Mouse (Mus musculus) MEL (cell line): ENCODE data around the gene Phlda2. TPM values are rescaled to one million over a fixed set of nuclear protein-coding genes. Genes with fewer than 3 reads are reported as not detected.
A peak's percentile ranks its signal among the peaks of the same experiment; 100 is the strongest.

Experiments
- DNase-seq: peaks from one replicate; pipeline ENCODE4 v3.0.0; 2011; ENCODE audit warnings: low read depth, low spot score
- H3K27ac ChIP-seq: 2 replicates; pipeline ENCODE4 v1.5.1; 2012; ENCODE audit warnings: low read depth, mild to moderate bottlenecking, control low read depth, low read length, moderate library complexity; ENCODE audit not compliant: control insufficient read depth
- H3K27me3 ChIP-seq, 2 experiments: fragments of 150-350 bp in 1 of 2; sonication (generic) in 1 of 2; 2 replicates each; pipeline ENCODE4 v1.6.1; 2012; ENCODE audit warnings: low read length in 2 of 2, mild to moderate bottlenecking in 2 of 2, improper control_type of control experiment in 1 of 2, moderate library complexity in 1 of 2; ENCODE audit not compliant: insufficient read depth in 2 of 2, control insufficient read depth in 1 of 2
- H3K36me3 ChIP-seq, 2 experiments: 2 replicates each; pipeline ENCODE4 v1.6.1; 2012 to 2014; ENCODE audit warnings: low read length in 2 of 2, improper control_type of control experiment in 1 of 2, inconsistent platforms in 1 of 2, mild to moderate bottlenecking in 1 of 2; ENCODE audit not compliant: insufficient read depth in 2 of 2, control insufficient read depth in 1 of 2
- H3K4me1 ChIP-seq, 2 experiments: fragments of 150-350 bp in 1 of 2; sonication (generic) in 1 of 2; 2 replicates each; pipeline ENCODE4 v1.6.1; 2012; ENCODE audit warnings: low read length in 2 of 2, improper control_type of control experiment in 1 of 2, mild to moderate bottlenecking in 1 of 2; ENCODE audit not compliant: insufficient read depth in 2 of 2, control insufficient read depth in 1 of 2
- H3K4me3 ChIP-seq, 2 experiments: fragments of 150-350 bp in 1 of 2; sonication (generic) in 1 of 2; 2 replicates each; pipeline ENCODE4 v1.5.1; 2012; ENCODE audit warnings: low read depth in 2 of 2, low read length in 2 of 2, mild to moderate bottlenecking in 2 of 2, moderate library complexity in 2 of 2, control low read depth in 1 of 2, improper control_type of control experiment in 1 of 2; ENCODE audit not compliant: control insufficient read depth in 1 of 2, insufficient read depth in 1 of 2
- H3K79me2 ChIP-seq: 2 replicates; pipeline ENCODE4 v1.6.1; 2012; ENCODE audit warnings: mild to moderate bottlenecking, low read length, moderate library complexity; ENCODE audit not compliant: control insufficient read depth, poor library complexity, insufficient read depth
- H3K9ac ChIP-seq: 2 replicates; pipeline ENCODE4 v1.6.1; 2012; ENCODE audit warnings: low read depth, mild to moderate bottlenecking, control low read depth, low read length, moderate library complexity; ENCODE audit not compliant: control insufficient read depth, poor library complexity, severe bottlenecking
- H3K9me3 ChIP-seq: fragments of 150-350 bp; sonication (generic); replicated peaks from 2 replicates; pipeline ENCODE4 v1.6.1; 2012; ENCODE audit warnings: mild to moderate bottlenecking, low read length, improper control_type of control experiment, moderate library complexity; ENCODE audit not compliant: insufficient read depth
- CHD1 ChIP-seq: IDR thresholded peaks from 2 replicates; pipeline ENCODE4 v1.6.1; 2012; ENCODE audit warnings: low read depth, mild to moderate bottlenecking, inconsistent platforms, low read length, improper control_type of control experiment
- E2F4 ChIP-seq: IDR thresholded peaks from 2 replicates; pipeline ENCODE4 v1.6.1; 2011; ENCODE audit warnings: low read depth, low read length, improper control_type of control experiment, borderline replicate concordance
- ELF1 ChIP-seq: IDR thresholded peaks from 2 replicates; pipeline ENCODE4 v1.6.1; 2014; ENCODE audit warnings: low read depth, mild to moderate bottlenecking, inconsistent platforms, low read length, improper control_type of control experiment, moderate library complexity
- EP300 ChIP-seq, 2 experiments: IDR thresholded peaks; 2 replicates each; pipeline ENCODE4 v1.6.1; 2011; ENCODE audit warnings: improper control_type of control experiment in 2 of 2, low read length in 2 of 2, low read depth in 1 of 2, mild to moderate bottlenecking in 1 of 2
- ETS1 ChIP-seq: IDR thresholded peaks from 2 replicates; pipeline ENCODE4 v1.6.1; 2012; ENCODE audit warnings: low read depth, mild to moderate bottlenecking, inconsistent platforms, low read length, improper control_type of control experiment, moderate library complexity
- GATA1 ChIP-seq: IDR thresholded peaks from 2 replicates; pipeline ENCODE4 v1.6.1; 2011; ENCODE audit warnings: low read depth, low read length, improper control_type of control experiment
- HCFC1 ChIP-seq: IDR thresholded peaks from 2 replicates; pipeline ENCODE4 v1.6.1; 2012; ENCODE audit warnings: low read depth, mild to moderate bottlenecking, inconsistent platforms, low read length, improper control_type of control experiment, moderate library complexity
- KAT2A ChIP-seq: conservative IDR thresholded peaks from 2 replicates; pipeline ENCODE4 v1.6.1; 2012; ENCODE audit warnings: low read depth, low read length, improper control_type of control experiment, inconsistent platforms
- MAFK ChIP-seq: IDR thresholded peaks from 2 replicates; pipeline ENCODE4 v1.6.1; 2011; ENCODE audit warnings: low read depth, mild to moderate bottlenecking, low read length, improper control_type of control experiment, borderline replicate concordance
- MAZ ChIP-seq: IDR thresholded peaks from 2 replicates; pipeline ENCODE4 v1.6.1; 2012; ENCODE audit warnings: low read depth, mild to moderate bottlenecking, inconsistent platforms, low read length, improper control_type of control experiment
- MEF2A ChIP-seq: IDR thresholded peaks from 2 replicates; pipeline ENCODE4 v1.6.1; 2014; ENCODE audit warnings: low read depth, mild to moderate bottlenecking, inconsistent platforms, low read length, improper control_type of control experiment; ENCODE audit not compliant: poor library complexity, insufficient replicate concordance, severe bottlenecking; ENCODE audit errors: extremely low read depth
- MXI1 ChIP-seq: IDR thresholded peaks from 2 replicates; pipeline ENCODE4 v1.6.1; 2011; ENCODE audit warnings: mild to moderate bottlenecking, low read depth, low read length, improper control_type of control experiment
- MYB ChIP-seq: IDR thresholded peaks from 2 replicates; pipeline ENCODE4 v1.6.1; 2011; ENCODE audit warnings: mild to moderate bottlenecking, low read depth, low read length, improper control_type of control experiment
- MYC ChIP-seq: IDR thresholded peaks from 2 replicates; pipeline ENCODE4 v1.6.1; 2011; ENCODE audit warnings: low read depth, mild to moderate bottlenecking, low read length, improper control_type of control experiment, moderate library complexity
- NELFE ChIP-seq: IDR thresholded peaks from 2 replicates; pipeline ENCODE4 v1.6.1; 2011; ENCODE audit warnings: low read depth, low read length, improper control_type of control experiment
- NRF1 ChIP-seq: IDR thresholded peaks from 2 replicates; pipeline ENCODE4 v1.6.1; 2014; ENCODE audit warnings: low read depth, mild to moderate bottlenecking, inconsistent platforms, low read length, improper control_type of control experiment, moderate library complexity; ENCODE audit not compliant: poor library complexity, insufficient read depth, severe bottlenecking
- POLR2AphosphoS5 ChIP-seq: IDR thresholded peaks from 2 replicates; pipeline ENCODE4 v1.6.1; 2012; ENCODE audit warnings: low read depth, borderline replicate concordance, mild to moderate bottlenecking, inconsistent platforms, low read length, moderate library complexity, mixed read lengths
- RAD21 ChIP-seq: IDR thresholded peaks from 2 replicates; pipeline ENCODE4 v1.6.1; 2011; ENCODE audit warnings: mild to moderate bottlenecking, low read depth, low read length, improper control_type of control experiment
- RCOR1 ChIP-seq: IDR thresholded peaks from 2 replicates; pipeline ENCODE4 v1.6.1; 2012; ENCODE audit warnings: low read depth, mild to moderate bottlenecking, inconsistent platforms, low read length, improper control_type of control experiment
- SIN3A ChIP-seq: IDR thresholded peaks from 2 replicates; pipeline ENCODE4 v1.6.1; 2012; ENCODE audit warnings: low read length, improper control_type of control experiment, inconsistent platforms
- SMC3 ChIP-seq: IDR thresholded peaks from 2 replicates; pipeline ENCODE4 v1.6.1; 2011; ENCODE audit warnings: low read depth, low read length, improper control_type of control experiment
- TAL1 ChIP-seq: IDR thresholded peaks from 2 replicates; pipeline ENCODE4 v1.6.1; 2012; ENCODE audit warnings: mild to moderate bottlenecking, inconsistent platforms, low read length, moderate library complexity, mixed read lengths
- TBP ChIP-seq: IDR thresholded peaks from 2 replicates; pipeline ENCODE4 v1.8.0; 2011; ENCODE audit warnings: low read depth, low read length, improper control_type of control experiment
- TCF12 ChIP-seq: IDR thresholded peaks from 2 replicates; pipeline ENCODE4 v1.6.1; 2014; ENCODE audit warnings: low read depth, mild to moderate bottlenecking, inconsistent platforms, low read length, improper control_type of control experiment, moderate library complexity
- USF1 ChIP-seq: IDR thresholded peaks from 2 replicates; pipeline ENCODE4 v1.6.1; 2014; ENCODE audit warnings: low read depth, mild to moderate bottlenecking, inconsistent platforms, low read length, improper control_type of control experiment, moderate library complexity
- USF2 ChIP-seq, 2 experiments: IDR thresholded peaks; 2 replicates each; pipeline ENCODE4 v1.6.1; 2011 to 2012; ENCODE audit warnings: improper control_type of control experiment in 2 of 2, low read length in 2 of 2, borderline replicate concordance in 1 of 2, inconsistent platforms in 1 of 2, low read depth in 1 of 2, mild to moderate bottlenecking in 1 of 2; ENCODE audit not compliant: insufficient read depth in 1 of 2
- ZC3H11A ChIP-seq: IDR thresholded peaks from 2 replicates; pipeline ENCODE4 v1.6.1; 2012; ENCODE audit warnings: low read depth, mild to moderate bottlenecking, inconsistent platforms, low read length, improper control_type of control experiment
- ZKSCAN1 ChIP-seq: IDR thresholded peaks from 2 replicates; pipeline ENCODE4 v1.6.1; 2012; ENCODE audit warnings: low read depth, mild to moderate bottlenecking, inconsistent platforms, low read length, improper control_type of control experiment, moderate library complexity
- ZMIZ1 ChIP-seq: IDR thresholded peaks from 2 replicates; pipeline ENCODE4 v1.6.1; 2012; ENCODE audit warnings: low read depth, mild to moderate bottlenecking, inconsistent platforms, low read length, improper control_type of control experiment, moderate library complexity
- ZNF384 ChIP-seq: IDR thresholded peaks from 2 replicates; pipeline ENCODE4 v1.6.1; 2012; ENCODE audit warnings: low read depth, mild to moderate bottlenecking, inconsistent platforms, low read length, improper control_type of control experiment
- polyA plus RNA-seq, 2 experiments: library from polyadenylated mRNA; stranded (reverse) in 1 of 2; unstranded in 1 of 2; fragments of >175 nt in 1 of 2; fragments of >200 nt in 1 of 2; gene quantifications; 2 replicates each; pipeline versions ENCODE4 v1.2.1 to v1.2.4; 2012; ENCODE audit warnings: low replicate concordance in 2 of 2, low read depth in 1 of 2; ENCODE audit not compliant: insufficient read length in 2 of 2, insufficient read depth in 1 of 2, missing spikeins in 1 of 2
- total RNA-seq: library from RNA; depleted of rRNA; stranded (reverse); fragments of 300-350 nt; gene quantifications from 2 replicates; pipeline ENCODE4 v1.2.3, GENCODE M21; 2012

Gene Phlda2
- total and polyA plus RNA-seq, 3 experiments: 152 to 253 TPM; not detected in 1

GRCm38 (mm10) chr7:143495104-143495961, 7.6 kb downstream of the Phlda2 start (continued):
- TF ChIP-seq ELF1: peak; percentile 53; the same call in 1 of the 2 replicates
- no peak for TF ChIP-seq E2F4
- TF ChIP-seq CHD1: peak; percentile 55; the same call in 1 of the 2 replicates
- TF ChIP-seq ETS1: peak; percentile 75
- peak; percentile 98 for TF ChIP-seq ZNF384
- TF ChIP-seq EP300 (IDR thresholded peaks at IDR 0.05; ENCODE audit: low read depth in 1 of 2, low read length in 2 of 2): peak; percentile 81 to 85
- TF ChIP-seq ZKSCAN1: peak; percentile 29; the same call in 1 of the 2 replicates
- no peak for TF ChIP-seq POLR2AphosphoS5
- peak; percentile 72; the same call in 1 of the 2 replicates for TF ChIP-seq MYB
- 0 out of 2 replicates have a peak, but pooled peaks have one; percentile 57 for TF ChIP-seq TBP
- peak; percentile 71 for TF ChIP-seq RCOR1
- peak; percentile 75 for TF ChIP-seq MXI1
- peak; percentile 92 for TF ChIP-seq MYC
- TF ChIP-seq NRF1: no peak
- TF ChIP-seq KAT2A: 0 out of 2 replicates have a peak, but pooled peaks have one; percentile 9
- TF ChIP-seq SMC3: no peak
- TF ChIP-seq MAZ: peak; percentile 3; the same call in 1 of the 2 replicates

GRCm38 (mm10) chr7:143493616-143494126, 9.3 kb downstream of the Phlda2 start:
- Histone ChIP-seq H3K4me3 (no peak overlapping the region), H3K27me3 (no peaks in the 10 kb centered on the region), H3K4me1 (peaks cover 24 to 40% of the 10 kb centered on the region in 2 experiments), H3K9me3 (no peaks in the 10 kb centered on the region), H3K27ac (peak overlapping the region; percentile 43; the same call in 1 of the 2 replicates), H3K9ac (no peak overlapping the region), H3K79me2 (no peaks in the 10 kb centered on the region), H3K36me3 (peaks cover 0 to 31% of the 10 kb centered on the region in 2 experiments; a peak in 2 of 4 replicates)
- DNase-seq: no peak
- TF ChIP-seq MAZ (0 out of 2 replicates have a peak, but pooled peaks have one; percentile 24), KAT2A (no peak), SIN3A (0 out of 2 replicates have a peak, but pooled peaks have one; percentile 32), HCFC1 (no peak), RAD21 (no peak), SMC3 (no peak), GATA1 (peak; percentile 67; the same call in 1 of the 2 replicates), USF2 (IDR thresholded peaks at IDR 0.05; ENCODE audit: borderline replicate concordance in 1 of 2, insufficient read depth in 1 of 2, low read depth in 1 of 2, low read length in 2 of 2) (no peak), TCF12 (peak; percentile 66), NRF1 (no peak), MAFK (no peak), ZKSCAN1 (no peak), CHD1 (no peak), NELFE (no peak), E2F4 (no peak), TAL1 (peak; percentile 23; the same call in 1 of the 2 replicates), ZMIZ1 (no peak), USF1 (no peak), MEF2A (no peak), POLR2AphosphoS5 (no peak), ZC3H11A (no peak)
